Mouse (Mus musculus) kidney, postnatal 0 days (tissue): ENCODE data around the gene Ino80d. TPM values are rescaled to one million over a fixed set of nuclear protein-coding genes. Genes with fewer than 3 reads are reported as not detected.
A peak's percentile ranks its signal among the peaks of the same experiment; 100 is the strongest.

ENCODE experiments used
- ATAC-seq: fragments of 200-750 bp; cut with Nextera tagmentation; replicated peaks from 2 replicates; pipeline ENCODE4 v1.8.0; 2017; ENCODE audit warnings: low read depth, moderate number of reproducible peaks, moderate TSS enrichment, moderate library complexity; ENCODE audit not compliant: low FRiP score
- DNase-seq: peaks from one replicate; pipeline ENCODE4 v3.0.0-alpha.2; 2016; ENCODE audit warnings: low spot score
- H3K27ac ChIP-seq: fragments of 300-500 bp; sonication (generic); 2 replicates; pipeline ENCODE4 v1.5.1; 2014; ENCODE audit warnings: mild to moderate bottlenecking
- H3K27me3 ChIP-seq: fragments of 300-500 bp; sonication (generic); 2 replicates; pipeline ENCODE4 v1.6.1; 2014; ENCODE audit warnings: low read length, mixed read lengths; ENCODE audit not compliant: insufficient read depth
- H3K36me3 ChIP-seq: fragments of 300-500 bp; sonication (generic); 2 replicates; pipeline ENCODE4 v1.6.1; 2014; ENCODE audit warnings: low read length, mixed read lengths; ENCODE audit not compliant: insufficient read depth
- H3K4me1 ChIP-seq: fragments of 300-500 bp; sonication (generic); replicated peaks from 2 replicates; pipeline ENCODE4 v1.6.1; 2014; ENCODE audit warnings: antibody characterized with exemption, low read length, mixed read lengths; ENCODE audit not compliant: insufficient read depth
- H3K4me2 ChIP-seq: fragments of 300-500 bp; sonication (generic); 2 replicates; pipeline ENCODE4 v1.6.1; 2014; ENCODE audit warnings: mild to moderate bottlenecking, low read length, moderate library complexity, mixed read lengths
- H3K4me3 ChIP-seq: fragments of 300-500 bp; sonication (generic); replicated peaks from 2 replicates; pipeline ENCODE4 v1.5.1; 2014; ENCODE audit warnings: low read depth, low read length
- H3K9ac ChIP-seq: fragments of 300-500 bp; sonication (generic); 2 replicates; pipeline ENCODE4 v1.6.1; 2014; ENCODE audit warnings: low read depth, low read length
- H3K9me3 ChIP-seq: fragments of 300-500 bp; sonication (generic); replicated peaks from 2 replicates; pipeline ENCODE4 v1.6.1; 2016; ENCODE audit warnings: low read length, inconsistent platforms, mixed read lengths
- CTCF ChIP-seq: IDR thresholded peaks from 2 replicates; pipeline ENCODE4 v1.5.1; 2016; ENCODE audit warnings: antibody characterized with exemption, low read depth, mild to moderate bottlenecking, moderate library complexity
- WGBS: fragments of 180-500 bp; shearing (Covaris S2); extraction: QIAGEN DNeasy Blood & Tissue Kit; methylation state at CpG from one replicate; pipeline ENCODE4 v1.1.7; 2014; 5-methylcytosine and 5-hydroxymethylcytosine counted together
- polyA plus RNA-seq: library from polyadenylated mRNA; unstranded; fragments of >200 nt; fragmentation: Nextera tagmentation; extraction: Ambion mirVana; gene quantifications from 2 replicates; pipeline ENCODE4 v1.2.1, GENCODE M21; 2015

The Ino80d gene
- polyA plus RNA-seq, 1 experiment from 2014 or later = 6.5 TPM

DNA sequence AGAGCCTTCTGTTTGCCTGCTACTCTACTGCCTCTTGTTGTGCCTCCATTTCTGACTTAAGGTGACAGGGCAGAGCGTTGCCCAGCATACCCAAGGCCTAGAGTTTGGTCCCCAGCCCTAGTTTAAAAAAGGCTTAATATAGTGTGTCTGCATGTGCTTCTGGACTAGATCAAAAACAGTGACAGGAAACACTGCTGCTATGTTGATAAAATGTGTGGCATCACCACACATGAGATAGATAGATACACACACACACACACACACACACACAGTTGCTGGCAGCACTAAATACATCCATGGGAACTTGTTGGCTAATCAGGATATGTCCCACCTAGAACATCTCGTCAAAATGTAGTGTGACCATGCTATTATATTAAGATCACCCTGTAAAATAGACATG lies 5.9 kb upstream of the Ino80d start:
- Histone ChIP-seq H3K27me3 (no peaks in the 10 kb centered on the region), H3K4me1 (no peaks in the 10 kb centered on the region), H3K36me3 (peaks cover 28% of the 10 kb centered on the region), H3K4me2 (no peak overlapping the region), H3K9me3 (no peaks in the 10 kb centered on the region), H3K4me3 (no peak overlapping the region), H3K9ac (no peak overlapping the region), H3K27ac (no peak overlapping the region)
- no peak for DNase-seq
- WGBS = 93% methylated on average over 2 of the region's 2 CpGs
- TF ChIP-seq CTCF = no peak
- no peak for ATAC-seq

DNA sequence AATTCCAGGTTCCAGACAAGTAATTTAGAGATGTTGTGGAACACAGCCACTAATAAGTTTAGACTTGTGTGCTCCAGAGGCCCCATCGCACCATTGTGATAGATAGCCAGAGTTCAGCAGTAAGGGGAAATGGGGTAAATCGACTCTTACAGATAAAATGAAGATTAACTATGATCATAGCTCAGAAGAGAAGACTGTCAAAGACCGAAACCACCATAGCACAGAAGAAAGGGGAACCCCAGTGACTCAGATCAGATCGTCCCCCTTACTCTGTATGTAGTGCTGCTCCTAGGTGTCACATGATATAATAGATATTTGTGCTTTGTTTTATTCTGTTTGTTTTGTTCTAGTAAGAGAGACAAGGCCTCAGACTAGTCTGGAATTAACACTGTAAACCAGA lies 5.2 kb upstream of the Ino80d start:
- DNase-seq (no peak), ATAC-seq (no peak)
- 87% methylated on average over 4 of the region's 4 CpGs for WGBS
- no peak overlapping the region for H3K27ac ChIP-seq
- no peak overlapping the region for H3K4me2 ChIP-seq
- no peaks in the 10 kb centered on the region for H3K9me3 ChIP-seq
- no peaks in the 10 kb centered on the region for H3K27me3 ChIP-seq
- H3K9ac ChIP-seq = no peak overlapping the region
- no peak overlapping the region for H3K4me3 ChIP-seq
- no peaks in the 10 kb centered on the region for H3K4me1 ChIP-seq
- H3K36me3 ChIP-seq = peaks cover 28% of the 10 kb centered on the region
- no peak for TF ChIP-seq CTCF

DNA sequence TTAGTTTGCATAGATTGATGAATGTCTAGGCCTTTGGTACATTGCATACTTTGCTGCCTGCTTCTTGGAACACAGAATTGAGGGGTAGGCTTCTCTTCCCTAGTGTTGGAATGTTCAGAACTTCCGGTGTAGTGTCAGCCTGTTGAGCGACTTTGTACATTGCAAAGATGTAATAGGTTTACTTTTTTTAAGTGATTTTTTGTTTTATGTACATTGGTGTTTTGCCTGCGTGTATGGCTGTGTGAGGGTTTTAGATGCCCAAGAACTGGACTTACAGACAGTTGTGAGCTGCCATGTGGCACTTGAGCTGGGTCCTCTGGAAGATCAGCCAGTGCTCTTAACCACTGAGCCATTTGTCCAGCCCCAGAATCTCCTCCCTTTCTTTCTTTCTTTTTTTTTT lies 1.1 kb upstream of the Ino80d start:
- H3K9me3 ChIP-seq = no peaks in the 10 kb centered on the region
- peak overlapping the region; percentile 95 for H3K4me3 ChIP-seq
- DNase-seq = peak; percentile 73
- peak overlapping the region; percentile 75 for H3K4me2 ChIP-seq
- H3K36me3 ChIP-seq = peaks cover 12% of the 10 kb centered on the region
- no peaks in the 10 kb centered on the region for H3K27me3 ChIP-seq
- H3K9ac ChIP-seq = 0 out of 2 replicates have a peak overlapping the region, but pooled peaks have one; percentile 100
- no peak for ATAC-seq
- WGBS = 8% methylated on average over 3 of the region's 3 CpGs
- no peak for TF ChIP-seq CTCF
- H3K27ac ChIP-seq = 0 out of 2 replicates have a peak overlapping the region, but pooled peaks have one; percentile 38
- H3K4me1 ChIP-seq = peaks cover 5% of the 10 kb centered on the region; the same call in 1 of the 2 replicates

DNA sequence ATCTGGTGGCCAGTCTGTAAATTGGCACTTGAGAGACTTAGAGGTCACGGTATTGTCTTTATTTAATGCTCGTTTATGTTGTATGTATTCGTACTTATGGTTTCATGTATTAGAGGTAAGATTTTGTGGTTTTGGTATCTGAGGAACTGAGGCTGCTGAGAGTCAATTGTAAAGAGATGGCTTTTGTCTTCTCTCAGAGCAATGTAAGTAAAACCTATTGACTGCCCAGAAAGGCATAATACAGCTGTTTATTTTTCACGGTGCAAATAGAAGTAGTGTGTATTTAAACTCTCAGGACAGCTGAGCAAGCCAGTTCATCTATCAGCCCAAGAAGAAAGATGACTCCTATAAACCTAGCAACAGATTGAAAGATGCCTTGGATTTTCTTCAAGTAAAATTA lies 629 bp upstream of the Ino80d start:
- Histone ChIP-seq H3K4me1 (peaks cover 8% of the 10 kb centered on the region; the same call in 1 of the 2 replicates), H3K9me3 (no peaks in the 10 kb centered on the region), H3K4me3 (peak overlapping the region; percentile 95), H3K27ac (peak overlapping the region; percentile 100), H3K36me3 (peaks cover 7% of the 10 kb centered on the region), H3K4me2 (peak overlapping the region; percentile 75), H3K9ac (peak overlapping the region; percentile 100), H3K27me3 (no peaks in the 10 kb centered on the region)
- ATAC-seq (no peak), DNase-seq (no peak)
- WGBS = 11% methylated on average over 4 of the region's 4 CpGs
- TF ChIP-seq CTCF = no peak

DNA sequence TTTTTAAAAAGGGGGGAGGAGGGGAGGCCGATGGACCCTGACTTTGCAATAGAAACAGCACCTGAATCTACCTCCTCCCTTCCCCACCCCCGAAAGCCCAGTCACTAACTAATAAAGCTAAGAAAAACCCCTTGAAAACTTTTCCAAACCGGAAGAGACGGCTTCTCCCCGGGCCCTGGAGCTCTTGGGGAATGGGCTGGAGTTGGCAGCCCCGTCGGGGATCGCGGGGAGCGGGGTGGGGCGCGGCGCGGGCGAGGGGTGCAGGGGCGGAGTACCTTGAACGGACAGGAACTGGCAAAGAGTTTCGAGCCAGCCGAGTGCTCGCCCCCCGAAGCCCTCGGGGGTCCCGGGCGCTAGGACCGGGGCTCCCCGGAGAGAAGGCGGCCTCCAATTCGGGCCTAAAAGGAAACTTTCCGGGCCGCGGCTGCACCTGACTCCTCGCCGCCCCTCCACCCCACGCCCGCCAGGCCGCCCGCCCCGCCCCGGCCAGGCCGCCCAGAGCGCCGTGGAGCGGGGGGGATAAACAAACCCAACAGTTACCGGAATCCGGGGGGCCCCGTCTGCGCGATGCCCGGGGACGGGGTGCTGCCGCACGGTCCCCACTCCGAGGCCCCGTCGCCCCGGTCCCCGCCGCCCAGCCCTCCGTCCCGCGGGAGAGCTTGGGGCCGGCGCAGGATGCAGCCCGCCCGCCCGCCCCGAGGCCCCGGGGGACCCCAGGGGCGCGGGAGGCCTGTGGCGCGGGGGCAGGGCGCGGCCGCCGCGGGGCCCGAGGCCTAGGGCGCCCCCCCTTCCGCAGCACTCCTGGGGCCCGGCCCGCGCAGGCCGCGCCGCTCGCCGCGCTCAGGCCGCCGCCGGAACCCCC lies 962 bp downstream of the Ino80d start:
- Histone ChIP-seq H3K27ac (peak overlapping the region; percentile 100), H3K4me2 (peak overlapping the region; percentile 75), H3K4me3 (peak overlapping the region; percentile 95), H3K9me3 (no peaks in the 10 kb centered on the region), H3K27me3 (no peaks in the 10 kb centered on the region), H3K36me3 (no peaks in the 10 kb centered on the region), H3K9ac (peak overlapping the region; percentile 100), H3K4me1 (peaks cover 11% of the 10 kb centered on the region; the same call in 1 of the 2 replicates)
- WGBS = under 1% methylated on average over 44 of the region's 92 CpGs
- no peak for TF ChIP-seq CTCF
- ATAC-seq (peak; percentile 65), DNase-seq (peak; percentile 46)

DNA sequence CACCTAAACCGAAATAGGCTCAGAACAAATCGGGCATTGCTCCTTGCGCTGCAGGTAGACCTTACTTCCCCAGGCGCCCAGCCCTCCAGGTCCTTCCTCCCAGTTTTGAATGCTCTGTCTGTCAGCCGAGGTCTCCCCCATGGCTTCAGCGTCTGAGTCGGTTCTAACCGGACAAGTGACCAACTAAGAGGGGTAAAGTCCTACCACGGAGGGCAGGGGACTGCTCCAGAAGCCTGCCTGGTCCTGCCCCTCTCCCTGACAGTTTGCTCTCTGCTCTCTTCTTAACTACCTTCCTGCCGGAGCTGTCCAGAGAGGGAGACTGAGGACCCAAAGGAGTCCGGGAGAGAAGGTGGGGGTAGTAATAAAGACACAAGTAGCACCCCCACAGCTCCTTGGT lies 1.6 kb downstream of the Ino80d start:
- no peak for TF ChIP-seq CTCF
- Histone ChIP-seq H3K9me3 (no peaks in the 10 kb centered on the region), H3K4me2 (peak overlapping the region; percentile 75), H3K9ac (peak overlapping the region; percentile 100), H3K4me3 (peak overlapping the region; percentile 95), H3K27me3 (no peaks in the 10 kb centered on the region), H3K27ac (peak overlapping the region; percentile 100), H3K36me3 (no peaks in the 10 kb centered on the region), H3K4me1 (peaks cover 11% of the 10 kb centered on the region; the same call in 1 of the 2 replicates)
- DNase-seq (peak; percentile 71), ATAC-seq (peak; percentile 61)
- 3% methylated on average over 11 of the region's 11 CpGs for WGBS
